10 mouse cellular contexts compared by ENCODE assay signal in genomic region chr14:7913842-7914241, GRCm38 (mm10). TPM values are rescaled to one million over a fixed set of nuclear protein-coding genes. Genes with fewer than 3 reads are reported as not detected.
DNase-seq lines count a peak whose midpoint lies in the region; ATAC-seq lines count a peak whose summit lies in the region.
"Had no signal": no experiment of that assay in that cellular context is flagged by ENCODE, and none has a peak within 500 bp of the region (broad histone marks: within the 10 kb centered on the region; RNA-seq: fewer than 3 reads in every experiment).

No protein-coding gene starts in this region.

- H3K36me3 ChIP-seq in embryonic facial prominence, embryonic 15.5 days = peaks cover 66% of the 10 kb centered on the region
- H3K36me3 ChIP-seq in midbrain, embryonic 15.5 days (replicated peaks) = peaks cover 25% of the 10 kb centered on the region

- 68% methylated on average over 7 of the region's 7 CpGs for WGBS in embryonic facial prominence, embryonic 15.5 days
- WGBS in midbrain, embryonic 15.5 days = 70% methylated on average over 7 of the region's 7 CpGs

- no peak overlapping the region for H3K4me3 ChIP-seq in embryonic facial prominence, embryonic 15.5 days (replicated peaks)
- no peak overlapping the region for H3K4me3 ChIP-seq in midbrain, embryonic 15.5 days
- H3K4me3 ChIP-seq: hindbrain, embryonic 10.5 days had no signal

- ATAC-seq in embryonic facial prominence, embryonic 15.5 days (ENCODE audit: insufficient number of reproducible peaks, low FRiP score, low TSS enrichment, low read depth) = 0 out of 2 replicates have a peak, but pooled peaks have one; percentile 9
- peak; percentile 30; the same call in 1 of the 2 replicates for ATAC-seq in midbrain, embryonic 15.5 days (replicated peaks)

- no peaks in the 10 kb centered on the region for H3K9me3 ChIP-seq in embryonic facial prominence, embryonic 15.5 days (replicated peaks)
- H3K9me3 ChIP-seq in midbrain, embryonic 15.5 days = no peaks in the 10 kb centered on the region
- H3K9me3 ChIP-seq: hindbrain, embryonic 10.5 days had no signal

- H3K9ac ChIP-seq in embryonic facial prominence, embryonic 15.5 days = no peak overlapping the region
- H3K9ac ChIP-seq in midbrain, embryonic 15.5 days = no peak overlapping the region

- no peak overlapping the region for H3K4me2 ChIP-seq in embryonic facial prominence, embryonic 15.5 days (replicated peaks)
- no peak overlapping the region for H3K4me2 ChIP-seq in midbrain, embryonic 15.5 days

- no peaks in the 10 kb centered on the region for H3K27me3 ChIP-seq in embryonic facial prominence, embryonic 15.5 days
- H3K27me3 ChIP-seq in midbrain, embryonic 15.5 days (replicated peaks) = no peaks in the 10 kb centered on the region

- intact Hi-C loops in heart, postnatal 14 days (cut with DNase I) = loop anchor here (10.0 kb wide), 1 partner anchor 99 kb away; the partner anchor contains the start of gene Flnb

- H3K27ac ChIP-seq in embryonic facial prominence, embryonic 15.5 days (replicated peaks) = no peak overlapping the region
- H3K27ac ChIP-seq in midbrain, embryonic 15.5 days = no peak overlapping the region
- H3K27ac ChIP-seq: hindbrain, embryonic 10.5 days had no signal

- DNase-seq in heart, adult 11 months = peak; percentile 95
- DNase-seq in heart, postnatal 14 days = no peak
- DNase-seq in B cell, adult 2 months = peak; percentile 38 to 44
- DNase-seq in kidney, postnatal 36 days = no peak
- no peak for DNase-seq in right cerebral cortex, postnatal 36 days (ENCODE audit: low spot score in 2 of 2)
- no peak for DNase-seq in cerebellum, postnatal 4 days (ENCODE audit: low spot score in 2 of 2)

- H3K4me1 ChIP-seq in embryonic facial prominence, embryonic 15.5 days = peaks cover 11% of the 10 kb centered on the region; the same call in 1 of the 2 replicates
- no peaks in the 10 kb centered on the region for H3K4me1 ChIP-seq in midbrain, embryonic 15.5 days

RNA-seq across cellular contexts. Expression of gene Gm45521, which starts 43.2 kb away (rescaled TPM):
- total RNA-seq in heart, postnatal 14 days (2021) = not detected
- polyA plus RNA-seq in embryonic facial prominence, embryonic 15.5 days (2015; fragmentation: Nextera tagmentation; extraction: Ambion mirVana) = not detected in 2 replicates
- 0.71 TPM in 1 of 2 replicates, not detected in the other for polyA plus RNA-seq in midbrain, embryonic 15.5 days (2015; fragmentation: Nextera tagmentation; extraction: Ambion mirVana)
- total RNA-seq: left cerebral cortex, postnatal 36 days had no signal

Comparison
In these comparisons a context has a peak if more than half of its experiments do, and no peak if none do; other contexts are left out.
1. DNase-seq: peak in heart, adult 11 months (single experiment) and B cell, adult 2 months (2 of 2); none in heart, postnatal 14 days (0 of 2), kidney, postnatal 36 days (0 of 2), right cerebral cortex, postnatal 36 days (0 of 2) and cerebellum, postnatal 4 days (0 of 2).